Mouse (Mus musculus) R1 (cell line): ENCODE results near the gene Mrpl21.

ENCODE experiments used
- DNase-seq: peaks from one replicate; pipeline ENCODE4 v3.0.0-alpha.2; 2018; ENCODE audit warnings: low read depth, low spot score

The Mrpl21 gene

GRCm38 (mm10) chr19:3282572-3283467 lies at the start of gene Mrpl21, which contains the start of gene Ighmbp2:
Mrpl21 (plus strand) TSS chr19:3282901.
Ighmbp2 (minus strand) TSS chr19:3283017.
- peak; percentile 96 for DNase-seq

GRCm38 (mm10) chr19:3260016-3260415 lies 22.7 kb upstream of the Mrpl21 start:
- DNase-seq: no peak

- DNase-seq: no peak
These were observed 22.1 kb upstream of the Mrpl21 start for GRCm38 (mm10) chr19:3260591-3260990.

- no peak for DNase-seq
These were observed 21.4 kb upstream of the Mrpl21 start for GRCm38 (mm10) chr19:3261336-3261735.

- DNase-seq: no peak
These were observed 20.8 kb upstream of the Mrpl21 start for GRCm38 (mm10) chr19:3261764-3262525.

- no peak for DNase-seq
These were observed 18.4 kb upstream of the Mrpl21 start for GRCm38 (mm10) chr19:3264348-3264747.

- DNase-seq: no peak
These were observed 17.5 kb upstream of the Mrpl21 start for GRCm38 (mm10) chr19:3265180-3265579.

- DNase-seq: no peak
These were observed 16.6 kb upstream of the Mrpl21 start for GRCm38 (mm10) chr19:3266136-3266535.

- DNase-seq: no peak
These were observed 16.0 kb upstream of the Mrpl21 start for GRCm38 (mm10) chr19:3266676-3267075.

GRCm38 (mm10) chr19:3267340-3267739 lies 15.4 kb upstream of the Mrpl21 start:
- no peak for DNase-seq

- DNase-seq: no peak
These were observed 14.3 kb upstream of the Mrpl21 start for GRCm38 (mm10) chr19:3268218-3268980.

- DNase-seq: no peak
These were observed 13.4 kb upstream of the Mrpl21 start for GRCm38 (mm10) chr19:3269279-3269678.

- DNase-seq: no peak
These were observed 12.9 kb upstream of the Mrpl21 start for GRCm38 (mm10) chr19:3269803-3270202.

GRCm38 (mm10) chr19:3271366-3271765 lies 11.3 kb upstream of the Mrpl21 start:
- DNase-seq: no peak

GRCm38 (mm10) chr19:3273331-3273730 lies 9.4 kb upstream of the Mrpl21 start:
- no peak for DNase-seq

- no peak for DNase-seq
These were observed 6.8 kb upstream of the Mrpl21 start for GRCm38 (mm10) chr19:3275744-3276365.

- no peak for DNase-seq
These were observed 815 bp upstream of the Mrpl21 start for GRCm38 (mm10) chr19:3281886-3282285.

- DNase-seq: no peak
These were observed 6.3 kb downstream of the Mrpl21 start for GRCm38 (mm10) chr19:3289006-3289405.

GRCm38 (mm10) chr19:3292028-3292427 lies 9.3 kb downstream of the Mrpl21 start:
- peak; percentile 53 for DNase-seq

GRCm38 (mm10) chr19:3292993-3293392 lies 10.3 kb downstream of the Mrpl21 start:
- no peak for DNase-seq

- DNase-seq: no peak
These were observed 12.5 kb downstream of the Mrpl21 start for GRCm38 (mm10) chr19:3295245-3295644.
